Comparison of ENCODE assay signal across 18 mouse cellular contexts in the genomic region with DNA sequence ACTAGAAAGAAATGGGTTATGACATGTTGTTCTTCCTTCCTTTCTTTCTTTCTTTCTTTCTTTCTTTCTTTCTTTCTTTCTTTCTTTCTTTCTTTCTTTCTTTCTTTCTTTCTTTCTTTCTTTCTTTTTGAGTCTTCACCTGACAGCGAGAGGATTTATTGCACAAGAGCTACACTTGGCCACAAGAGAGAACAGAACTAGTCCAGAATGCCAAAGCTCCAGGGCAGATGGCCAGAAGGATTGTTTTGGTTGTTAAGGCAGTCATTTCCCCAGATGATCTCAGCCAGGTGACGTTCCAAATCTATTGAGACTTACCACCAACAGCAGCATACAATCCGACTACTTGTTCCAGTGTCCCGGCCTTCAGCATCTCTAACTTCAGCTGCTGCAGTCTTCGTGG.
DNase-seq lines count a peak whose midpoint lies in the region; ATAC-seq lines count a peak whose summit lies in the region.
"Had no signal": no experiment of that assay in that cellular context is flagged by ENCODE, and none has a peak within 500 bp of the region (broad histone marks: within the 10 kb centered on the region; RNA-seq: fewer than 3 reads in every experiment).

No protein-coding gene starts in this region.

- no peak for ATAC-seq in cerebellum, adult (ENCODE audit: insufficient number of reproducible peaks, low FRiP score, low TSS enrichment)
- ATAC-seq: activated CD4-positive, CD25-positive, alpha-beta regulatory T cell, adult 4 months; forebrain, embryonic 14.5 days; hindbrain, embryonic 16.5 days; inflammation-experienced regulatory T-cells, adult 6 months; intestine, postnatal 0 days; Patski had no signal

- intact Hi-C loops in heart, postnatal 14 days (cut with DNase I) = no loop called here

- DNase-seq in cerebellum, postnatal 14 days = peak; percentile 25 to 31
- DNase-seq in 3134 (ENCODE audit: extremely low read depth, insufficient read length, low spot score) (peak; percentile 14), 3T3-L1 (ENCODE audit: low read depth, low spot score) (peak; percentile 76)
- DNase-seq in gonadal fat pad, adult 2 months (ENCODE audit: low read depth) = peak; percentile 14
- DNase-seq in heart, postnatal 14 days = no peak
- DNase-seq in embryo, embryonic 11 days = no peak
- DNase-seq: adrenal gland, adult 8-10 months; cerebellum, adult 2 months; gastrocnemius, adult 2 months; heart, postnatal 4 days; kidney, adult 8-10 months had no signal

Comparison
In these comparisons a context has a peak if more than half of its experiments do, and no peak if none do; other contexts are left out.
1. DNase-seq: peak in cerebellum, postnatal 14 days (2 of 2), 3134 (single experiment), 3T3-L1 (single experiment) and gonadal fat pad, adult 2 months (single experiment); none in heart, postnatal 14 days (0 of 2) and embryo, embryonic 11 days (single experiment).